Mouse (Mus musculus) liver, adult 2 months (tissue): Measurements from ENCODE around the gene Fbxl18.

Experiments
- CTCF ChIP-seq: fragments of 200-500 bp; IDR thresholded peaks from 2 replicates; pipeline ENCODE4 v1.5.1; 2011; ENCODE audit warnings: low read depth, low read length, control low read depth
- POLR2A ChIP-seq: fragments of 200-500 bp; IDR thresholded peaks from 2 replicates; pipeline ENCODE4 v1.6.1; 2011; ENCODE audit warnings: low read length, control low read depth; ENCODE audit not compliant: insufficient read depth; ENCODE audit errors: extremely low read depth

DNA sequence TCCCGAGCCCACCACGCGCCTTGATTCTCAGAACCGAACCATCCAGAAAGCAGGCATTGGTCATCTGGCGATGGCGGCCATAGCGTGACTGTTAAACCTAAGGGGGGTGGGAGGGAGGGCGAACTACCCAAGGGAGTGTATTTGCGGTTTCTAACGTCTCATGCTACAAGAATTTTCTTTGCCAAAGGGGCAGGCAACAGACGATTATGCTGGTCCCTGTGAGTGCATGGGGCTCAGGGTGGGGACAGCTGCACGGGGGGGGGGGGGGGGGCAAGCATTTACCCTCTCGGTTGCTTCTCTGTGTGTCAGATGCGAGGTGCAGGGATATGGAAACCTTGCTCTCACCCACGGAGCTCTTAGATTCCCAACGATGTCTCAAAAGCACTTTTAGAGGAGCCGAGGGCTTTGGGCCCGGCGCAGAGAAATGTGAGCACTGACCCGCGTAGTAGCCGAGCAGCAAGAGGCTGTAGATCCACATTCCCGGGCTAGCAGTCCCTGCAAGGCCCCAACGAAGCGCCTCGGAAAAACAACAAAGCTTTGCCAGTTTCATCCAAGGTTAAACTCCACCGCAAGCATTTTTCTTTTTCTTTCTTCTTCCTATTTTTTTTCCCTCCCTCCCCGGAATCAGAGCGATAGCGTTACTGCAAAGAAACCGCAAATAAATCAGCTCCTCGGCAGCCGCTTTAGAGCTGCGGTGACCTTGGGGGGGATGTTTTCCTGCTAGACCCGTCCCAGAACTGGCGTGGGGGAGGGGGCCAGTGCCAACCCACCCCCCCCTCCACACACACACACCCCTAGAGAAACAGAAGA is 72.7 kb downstream of the Fbxl18 start:
- TF ChIP-seq CTCF (no peak), POLR2A (no peak)
